Mouse (Mus musculus): ENCODE measurements around the gene Arnt.

- TF ChIP-seq CTCF (IDR thresholded peaks at IDR 0.05) (no peak), EP300 (IDR thresholded peaks at IDR 0.05) (no peak)
Measured at GRCm38 (mm10) chr3:95490238-95490637, 56.0 kb downstream of the Arnt start.
